Mouse (Mus musculus) T-helper 1 cell (primary cell): Measurements from ENCODE around the gene 4930415L06Rik.

Source experiments
- in situ Hi-C: fragments of 300-600 bp; cut with MboI, MseI; formaldehyde crosslinking; loops from one replicate; pipeline ENCODE4 v1.15.1; 2025; ENCODE audit warnings: high pct_unique_total_duplicates

4930415L06Rik gene

GRCm38 (mm10) chrX:89932752-89933151 lies at the start of gene 4930415L06Rik:
Gene 4930415L06Rik (minus strand): TSS chrX:89932852.
- in situ Hi-C loops = no loop called here

GRCm38 (mm10) chrX:89978621-89979020 lies 46.0 kb upstream of the 4930415L06Rik start:
- in situ Hi-C loops = no loop called here

- in situ Hi-C loops = no loop called here
Measured at GRCm38 (mm10) chrX:89904871-89905270, 27.8 kb downstream of the 4930415L06Rik start.
